Mouse (Mus musculus) heart, embryonic 12.5 days (tissue): ENCODE results near the gene Cdc20b. TPM values are rescaled to one million over a fixed set of nuclear protein-coding genes. Genes with fewer than 3 reads are reported as not detected.
"Not testable (repeated sequence)": the region's sequence is repeated elsewhere in the genome, so short reads cannot be mapped to it uniquely, and the experiment has no call there.

ENCODE experiments used
- ATAC-seq: fragments of 200-750 bp; cut with Nextera tagmentation; 2 replicates; pipeline ENCODE4 v1.8.0; 2017; ENCODE audit warnings: moderate TSS enrichment, moderate library complexity; ENCODE audit not compliant: insufficient number of reproducible peaks, low FRiP score
- H3K27ac ChIP-seq: fragments of 300-500 bp; sonication (generic); 2 replicates; pipeline ENCODE4 v1.5.1; 2016; ENCODE audit warnings: mild to moderate bottlenecking, moderate library complexity; ENCODE audit not compliant: poor library complexity, severe bottlenecking
- H3K27me3 ChIP-seq: fragments of 300-500 bp; sonication (generic); replicated peaks from 2 replicates; pipeline ENCODE4 v1.6.1; 2016; ENCODE audit warnings: mild to moderate bottlenecking, moderate library complexity
- H3K36me3 ChIP-seq: fragments of 300-500 bp; sonication (generic); 2 replicates; pipeline ENCODE4 v1.6.1; 2016; ENCODE audit warnings: mild to moderate bottlenecking, moderate library complexity
- H3K4me1 ChIP-seq: fragments of 300-500 bp; sonication (generic); replicated peaks from 2 replicates; pipeline ENCODE4 v1.6.1; 2016; ENCODE audit warnings: mild to moderate bottlenecking
- H3K4me2 ChIP-seq: fragments of 300-500 bp; sonication (generic); 2 replicates; pipeline ENCODE4 v1.6.1; 2016; ENCODE audit warnings: mild to moderate bottlenecking, moderate library complexity
- H3K4me3 ChIP-seq: fragments of 300-500 bp; sonication (generic); 2 replicates; pipeline ENCODE4 v1.5.1; 2016; ENCODE audit warnings: mild to moderate bottlenecking
- H3K9ac ChIP-seq: fragments of 300-500 bp; sonication (generic); 2 replicates; pipeline ENCODE4 v1.6.1; 2016; ENCODE audit warnings: mild to moderate bottlenecking, moderate library complexity
- H3K9me3 ChIP-seq: fragments of 300-500 bp; sonication (generic); replicated peaks from 2 replicates; pipeline ENCODE4 v1.6.1; 2016; ENCODE audit warnings: mild to moderate bottlenecking, moderate library complexity
- WGBS: fragments of 180-500 bp; shearing (Covaris S2); methylation state at CpG from one replicate; pipeline ENCODE4 v1.1.7; 2016; 5-methylcytosine and 5-hydroxymethylcytosine counted together
- polyA plus RNA-seq: library from polyadenylated mRNA; unstranded; fragments of >200 nt; fragmentation: Nextera tagmentation; extraction: Ambion mirVana; gene quantifications from 2 replicates; pipeline ENCODE4 v1.2.1, GENCODE M21; 2016

Cdc20b gene
- polyA plus RNA-seq, 1 experiment from 2014 or later: not detected

- Histone ChIP-seq H3K4me1 (peaks cover 21% of the 10 kb centered on the region), H3K9me3 (no peaks in the 10 kb centered on the region), H3K27ac (no peak overlapping the region), H3K36me3 (no peaks in the 10 kb centered on the region), H3K4me2 (no peak overlapping the region), H3K4me3 (no peak overlapping the region), H3K27me3 (peaks cover 88% of the 10 kb centered on the region), H3K9ac (no peak overlapping the region)
- ATAC-seq: no peak
- 65% methylated on average over 4 of the region's 4 CpGs for WGBS
These were observed 38.5 kb upstream of the Cdc20b start for GRCm38 (mm10) chr13:112996407-112996806.

GRCm38 (mm10) chr13:112997369-112997768 lies 37.5 kb upstream of the Cdc20b start:
- no peak for ATAC-seq
- WGBS: 62% methylated on average over 6 of the region's 6 CpGs

GRCm38 (mm10) chr13:112998427-112999201 lies 36.3 kb upstream of the Cdc20b start:
- no peaks in the 10 kb centered on the region for H3K36me3 ChIP-seq
- peaks cover 69% of the 10 kb centered on the region for H3K27me3 ChIP-seq
- H3K9me3 ChIP-seq: no peaks in the 10 kb centered on the region
- H3K4me3 ChIP-seq: peak overlapping the region; percentile 57
- peak overlapping the region; percentile 98 for H3K4me2 ChIP-seq
- peak overlapping the region; percentile 67 for H3K9ac ChIP-seq
- ATAC-seq: no peak
- WGBS: under 1% methylated on average over 46 of the region's 46 CpGs
- H3K27ac ChIP-seq: no peak overlapping the region
- peaks cover 15% of the 10 kb centered on the region for H3K4me1 ChIP-seq

More at GRCm38 (mm10) chr13:112997369-112997768, 37.5 kb upstream of the Cdc20b start:
- H3K9ac ChIP-seq: no peak overlapping the region
- peaks cover 21% of the 10 kb centered on the region for H3K4me1 ChIP-seq
- H3K4me2 ChIP-seq: no peak overlapping the region
- no peaks in the 10 kb centered on the region for H3K9me3 ChIP-seq
- no peak overlapping the region for H3K27ac ChIP-seq
- no peak overlapping the region for H3K4me3 ChIP-seq
- H3K27me3 ChIP-seq: peaks cover 81% of the 10 kb centered on the region
- no peaks in the 10 kb centered on the region for H3K36me3 ChIP-seq

GRCm38 (mm10) chr13:113000090-113000489 lies 34.8 kb upstream of the Cdc20b start:
- WGBS: 68% methylated on average over 3 of the region's 3 CpGs
- Histone ChIP-seq H3K27me3 (peaks cover 55% of the 10 kb centered on the region), H3K27ac (no peak overlapping the region), H3K4me1 (peaks cover 6% of the 10 kb centered on the region; the same call in 1 of the 2 replicates), H3K4me2 (no peak overlapping the region), H3K36me3 (no peaks in the 10 kb centered on the region), H3K4me3 (no peak overlapping the region), H3K9me3 (no peaks in the 10 kb centered on the region), H3K9ac (no peak overlapping the region)
- ATAC-seq: no peak

GRCm38 (mm10) chr13:113000576-113001318 lies 34.2 kb upstream of the Cdc20b start:
- H3K9ac ChIP-seq: no peak overlapping the region
- no peak overlapping the region for H3K4me2 ChIP-seq
- no peak for ATAC-seq
- peaks cover 49% of the 10 kb centered on the region for H3K27me3 ChIP-seq
- no peak overlapping the region for H3K27ac ChIP-seq
- H3K9me3 ChIP-seq: no peaks in the 10 kb centered on the region
- peaks cover 6% of the 10 kb centered on the region; the same call in 1 of the 2 replicates for H3K4me1 ChIP-seq
- 69% methylated on average over 9 of the region's 9 CpGs for WGBS
- H3K36me3 ChIP-seq: no peaks in the 10 kb centered on the region
- no peak overlapping the region for H3K4me3 ChIP-seq

- Histone ChIP-seq H3K27ac (no peak overlapping the region), H3K9me3 (peaks cover 4% of the 10 kb centered on the region), H3K4me1 (no peaks in the 10 kb centered on the region), H3K27me3 (no peaks in the 10 kb centered on the region), H3K4me2 (no peak overlapping the region), H3K4me3 (no peak overlapping the region), H3K9ac (no peak overlapping the region), H3K36me3 (no peaks in the 10 kb centered on the region)
- no peak for ATAC-seq
- WGBS: 70% methylated on average over 6 of the region's 6 CpGs
These were observed 22.2 kb upstream of the Cdc20b start for GRCm38 (mm10) chr13:113012683-113013082.

- WGBS: 29% methylated on average over 19 of the region's 20 CpGs
- peak overlapping the region; percentile 43 for H3K4me3 ChIP-seq
- H3K9me3 ChIP-seq, H3K36me3 ChIP-seq, H3K4me1 ChIP-seq, H3K9ac ChIP-seq, ATAC-seq, H3K27me3 ChIP-seq, H3K27ac ChIP-seq: not testable (repeated sequence)
- peak overlapping the region; percentile 67 for H3K4me2 ChIP-seq
These were observed 21.5 kb upstream of the Cdc20b start for GRCm38 (mm10) chr13:113013174-113013953.

GRCm38 (mm10) chr13:113021521-113021920 lies 13.4 kb upstream of the Cdc20b start:
- 77% methylated on average over 2 of the region's 2 CpGs for WGBS
- H3K4me3 ChIP-seq: no peak overlapping the region

GRCm38 (mm10) chr13:113022467-113022866 lies 12.4 kb upstream of the Cdc20b start:
- Histone ChIP-seq H3K9me3 (no peaks in the 10 kb centered on the region), H3K4me2 (no peak overlapping the region), H3K27me3 (peaks cover 14% of the 10 kb centered on the region; the same call in 1 of the 2 replicates), H3K27ac (no peak overlapping the region), H3K9ac (no peak overlapping the region), H3K36me3 (no peaks in the 10 kb centered on the region), H3K4me1 (no peaks in the 10 kb centered on the region), H3K4me3 (no peak overlapping the region)
- 73% methylated on average over 8 of the region's 8 CpGs for WGBS
- ATAC-seq: no peak

More at GRCm38 (mm10) chr13:113021521-113021920, 13.4 kb upstream of the Cdc20b start:
- Histone ChIP-seq H3K27me3 (peaks cover 12% of the 10 kb centered on the region; the same call in 1 of the 2 replicates), H3K4me1 (no peaks in the 10 kb centered on the region), H3K9me3 (no peaks in the 10 kb centered on the region), H3K36me3 (no peaks in the 10 kb centered on the region), H3K9ac (no peak overlapping the region), H3K4me2 (peak overlapping the region; percentile 24; the same call in 1 of the 2 replicates), H3K27ac (no peak overlapping the region)
- no peak for ATAC-seq

- ATAC-seq: no peak
- 76% methylated on average over 17 of the region's 17 CpGs for WGBS
These were observed 11.4 kb upstream of the Cdc20b start for GRCm38 (mm10) chr13:113023274-113024143.

More at GRCm38 (mm10) chr13:113023274-113024143, 11.4 kb upstream of the Cdc20b start:
- H3K9me3 ChIP-seq: no peaks in the 10 kb centered on the region
- H3K4me1 ChIP-seq: no peaks in the 10 kb centered on the region
- H3K4me3 ChIP-seq: no peak overlapping the region
- H3K27me3 ChIP-seq: peaks cover 24% of the 10 kb centered on the region; the same call in 1 of the 2 replicates
- no peak overlapping the region for H3K4me2 ChIP-seq
- no peak overlapping the region for H3K9ac ChIP-seq
- H3K36me3 ChIP-seq: no peaks in the 10 kb centered on the region
- H3K27ac ChIP-seq: no peak overlapping the region
